Mouse (Mus musculus) MEL (cell line): ENCODE data around the gene Ppl. TPM values are rescaled to one million over a fixed set of nuclear protein-coding genes. Genes with fewer than 3 reads are reported as not detected.

ENCODE experiments used
- DNase-seq: peaks from one replicate; pipeline ENCODE4 v3.0.0; 2011; ENCODE audit warnings: low read depth, low spot score
- H3K27ac ChIP-seq: 2 replicates; pipeline ENCODE4 v1.5.1; 2012; ENCODE audit warnings: low read depth, mild to moderate bottlenecking, control low read depth, low read length, moderate library complexity; ENCODE audit not compliant: control insufficient read depth
- H3K27me3 ChIP-seq, 2 experiments: fragments of 150-350 bp in 1 of 2; sonication (generic) in 1 of 2; 2 replicates each; pipeline ENCODE4 v1.6.1; 2012; ENCODE audit warnings: low read length in 2 of 2, mild to moderate bottlenecking in 2 of 2, improper control_type of control experiment in 1 of 2, moderate library complexity in 1 of 2; ENCODE audit not compliant: insufficient read depth in 2 of 2, control insufficient read depth in 1 of 2
- H3K36me3 ChIP-seq, 2 experiments: 2 replicates each; pipeline ENCODE4 v1.6.1; 2012 to 2014; ENCODE audit warnings: low read length in 2 of 2, improper control_type of control experiment in 1 of 2, inconsistent platforms in 1 of 2, mild to moderate bottlenecking in 1 of 2; ENCODE audit not compliant: insufficient read depth in 2 of 2, control insufficient read depth in 1 of 2
- H3K4me1 ChIP-seq, 2 experiments: fragments of 150-350 bp in 1 of 2; sonication (generic) in 1 of 2; 2 replicates each; pipeline ENCODE4 v1.6.1; 2012; ENCODE audit warnings: low read length in 2 of 2, improper control_type of control experiment in 1 of 2, mild to moderate bottlenecking in 1 of 2; ENCODE audit not compliant: insufficient read depth in 2 of 2, control insufficient read depth in 1 of 2
- H3K4me3 ChIP-seq, 2 experiments: fragments of 150-350 bp in 1 of 2; sonication (generic) in 1 of 2; 2 replicates each; pipeline ENCODE4 v1.5.1; 2012; ENCODE audit warnings: low read depth in 2 of 2, low read length in 2 of 2, mild to moderate bottlenecking in 2 of 2, moderate library complexity in 2 of 2, control low read depth in 1 of 2, improper control_type of control experiment in 1 of 2; ENCODE audit not compliant: control insufficient read depth in 1 of 2, insufficient read depth in 1 of 2
- H3K79me2 ChIP-seq: 2 replicates; pipeline ENCODE4 v1.6.1; 2012; ENCODE audit warnings: mild to moderate bottlenecking, low read length, moderate library complexity; ENCODE audit not compliant: control insufficient read depth, poor library complexity, insufficient read depth
- H3K9ac ChIP-seq: 2 replicates; pipeline ENCODE4 v1.6.1; 2012; ENCODE audit warnings: low read depth, mild to moderate bottlenecking, control low read depth, low read length, moderate library complexity; ENCODE audit not compliant: control insufficient read depth, poor library complexity, severe bottlenecking
- H3K9me3 ChIP-seq: fragments of 150-350 bp; sonication (generic); replicated peaks from 2 replicates; pipeline ENCODE4 v1.6.1; 2012; ENCODE audit warnings: mild to moderate bottlenecking, low read length, improper control_type of control experiment, moderate library complexity; ENCODE audit not compliant: insufficient read depth
- BHLHE40 ChIP-seq: IDR thresholded peaks from 2 replicates; pipeline ENCODE4 v1.6.1; 2012; ENCODE audit warnings: low read depth, mild to moderate bottlenecking, inconsistent platforms, low read length, improper control_type of control experiment, borderline replicate concordance
- CHD2 ChIP-seq: IDR thresholded peaks from 2 replicates; pipeline ENCODE4 v1.6.1; 2011; ENCODE audit warnings: low read length, improper control_type of control experiment
- CTCF ChIP-seq, 3 experiments: IDR thresholded peaks in 2 of 3; conservative IDR thresholded peaks in 1 of 3; 2 replicates each; pipeline ENCODE4 v1.5.1; 2011 to 2012; ENCODE audit warnings: low read length in 3 of 3, low read depth in 2 of 3, mild to moderate bottlenecking in 2 of 3, improper control_type of control experiment in 1 of 3, inconsistent platforms in 1 of 3, mixed read lengths in 1 of 3, moderate library complexity in 1 of 3; ENCODE audit not compliant: control insufficient read depth in 1 of 3, insufficient read depth in 1 of 3, poor library complexity in 1 of 3, severe bottlenecking in 1 of 3
- EP300 ChIP-seq, 2 experiments: IDR thresholded peaks; 2 replicates each; pipeline ENCODE4 v1.6.1; 2011; ENCODE audit warnings: improper control_type of control experiment in 2 of 2, low read length in 2 of 2, low read depth in 1 of 2, mild to moderate bottlenecking in 1 of 2
- ETS1 ChIP-seq: IDR thresholded peaks from 2 replicates; pipeline ENCODE4 v1.6.1; 2012; ENCODE audit warnings: low read depth, mild to moderate bottlenecking, inconsistent platforms, low read length, improper control_type of control experiment, moderate library complexity
- GATA1 ChIP-seq: IDR thresholded peaks from 2 replicates; pipeline ENCODE4 v1.6.1; 2011; ENCODE audit warnings: low read depth, low read length, improper control_type of control experiment
- HCFC1 ChIP-seq: IDR thresholded peaks from 2 replicates; pipeline ENCODE4 v1.6.1; 2012; ENCODE audit warnings: low read depth, mild to moderate bottlenecking, inconsistent platforms, low read length, improper control_type of control experiment, moderate library complexity
- JUND ChIP-seq: IDR thresholded peaks from 2 replicates; pipeline ENCODE4 v1.6.1; 2011; ENCODE audit warnings: low read depth, mild to moderate bottlenecking, improper control_type of control experiment, low read length
- KAT2A ChIP-seq: conservative IDR thresholded peaks from 2 replicates; pipeline ENCODE4 v1.6.1; 2012; ENCODE audit warnings: low read depth, low read length, improper control_type of control experiment, inconsistent platforms
- MAFK ChIP-seq: IDR thresholded peaks from 2 replicates; pipeline ENCODE4 v1.6.1; 2011; ENCODE audit warnings: low read depth, mild to moderate bottlenecking, low read length, improper control_type of control experiment, borderline replicate concordance
- MAX ChIP-seq: IDR thresholded peaks from 2 replicates; pipeline ENCODE4 v1.6.1; 2011; ENCODE audit warnings: low read length, improper control_type of control experiment
- MAZ ChIP-seq: IDR thresholded peaks from 2 replicates; pipeline ENCODE4 v1.6.1; 2012; ENCODE audit warnings: low read depth, mild to moderate bottlenecking, inconsistent platforms, low read length, improper control_type of control experiment
- NELFE ChIP-seq: IDR thresholded peaks from 2 replicates; pipeline ENCODE4 v1.6.1; 2011; ENCODE audit warnings: low read depth, low read length, improper control_type of control experiment
- POLR2A ChIP-seq, 2 experiments: IDR thresholded peaks; 2 replicates each; pipeline ENCODE4 v1.6.1; 2011 to 2012; ENCODE audit warnings: low read length in 2 of 2, mild to moderate bottlenecking in 2 of 2, control low read depth in 1 of 2, improper control_type of control experiment in 1 of 2, low read depth in 1 of 2, moderate library complexity in 1 of 2; ENCODE audit not compliant: control insufficient read depth in 1 of 2, insufficient read depth in 1 of 2, poor library complexity in 1 of 2
- POLR2AphosphoS5 ChIP-seq: IDR thresholded peaks from 2 replicates; pipeline ENCODE4 v1.6.1; 2012; ENCODE audit warnings: low read depth, borderline replicate concordance, mild to moderate bottlenecking, inconsistent platforms, low read length, moderate library complexity, mixed read lengths
- RAD21 ChIP-seq: IDR thresholded peaks from 2 replicates; pipeline ENCODE4 v1.6.1; 2011; ENCODE audit warnings: mild to moderate bottlenecking, low read depth, low read length, improper control_type of control experiment
- RCOR1 ChIP-seq: IDR thresholded peaks from 2 replicates; pipeline ENCODE4 v1.6.1; 2012; ENCODE audit warnings: low read depth, mild to moderate bottlenecking, inconsistent platforms, low read length, improper control_type of control experiment
- SMC3 ChIP-seq: IDR thresholded peaks from 2 replicates; pipeline ENCODE4 v1.6.1; 2011; ENCODE audit warnings: low read depth, low read length, improper control_type of control experiment
- TAL1 ChIP-seq: IDR thresholded peaks from 2 replicates; pipeline ENCODE4 v1.6.1; 2012; ENCODE audit warnings: mild to moderate bottlenecking, inconsistent platforms, low read length, moderate library complexity, mixed read lengths
- USF2 ChIP-seq, 2 experiments: IDR thresholded peaks; 2 replicates each; pipeline ENCODE4 v1.6.1; 2011 to 2012; ENCODE audit warnings: improper control_type of control experiment in 2 of 2, low read length in 2 of 2, borderline replicate concordance in 1 of 2, inconsistent platforms in 1 of 2, low read depth in 1 of 2, mild to moderate bottlenecking in 1 of 2; ENCODE audit not compliant: insufficient read depth in 1 of 2
- ZC3H11A ChIP-seq: IDR thresholded peaks from 2 replicates; pipeline ENCODE4 v1.6.1; 2012; ENCODE audit warnings: low read depth, mild to moderate bottlenecking, inconsistent platforms, low read length, improper control_type of control experiment
- ZKSCAN1 ChIP-seq: IDR thresholded peaks from 2 replicates; pipeline ENCODE4 v1.6.1; 2012; ENCODE audit warnings: low read depth, mild to moderate bottlenecking, inconsistent platforms, low read length, improper control_type of control experiment, moderate library complexity
- polyA plus RNA-seq, 2 experiments: library from polyadenylated mRNA; stranded (reverse) in 1 of 2; unstranded in 1 of 2; fragments of >175 nt in 1 of 2; fragments of >200 nt in 1 of 2; gene quantifications; 2 replicates each; pipeline versions ENCODE4 v1.2.1 to v1.2.4; 2012; ENCODE audit warnings: low replicate concordance in 2 of 2, low read depth in 1 of 2; ENCODE audit not compliant: insufficient read length in 2 of 2, insufficient read depth in 1 of 2, missing spikeins in 1 of 2
- total RNA-seq: library from RNA; depleted of rRNA; stranded (reverse); fragments of 300-350 nt; gene quantifications from 2 replicates; pipeline ENCODE4 v1.2.3, GENCODE M21; 2012

Ppl gene
- total and polyA plus RNA-seq, 3 experiments: 0.01 TPM; not detected in 2

DNA sequence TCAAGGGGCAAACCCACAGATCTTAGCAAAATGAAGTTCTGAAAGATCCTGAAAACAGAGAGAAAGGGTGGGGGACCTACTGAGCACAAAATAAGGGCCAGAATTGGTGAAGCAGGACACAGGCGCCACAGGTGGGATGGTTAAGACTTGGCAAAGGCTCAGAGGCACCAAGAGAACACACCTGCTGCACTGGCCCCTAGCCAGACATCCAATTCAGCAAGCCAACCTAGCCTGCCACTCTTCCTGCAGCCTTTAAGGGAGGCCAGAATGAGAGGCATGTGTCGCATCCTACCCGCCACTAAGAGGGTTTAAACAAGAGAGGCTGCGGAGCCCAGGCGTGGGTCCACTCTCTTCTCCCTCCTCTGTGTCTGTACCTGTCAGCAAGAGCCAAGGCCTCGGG is 31.2 kb downstream of the Ppl start:
- H3K4me1 ChIP-seq: no peaks in the 10 kb centered on the region
- TF ChIP-seq RCOR1 (no peak), POLR2AphosphoS5 (no peak), ZC3H11A (no peak)
- no peaks in the 10 kb centered on the region for H3K9me3 ChIP-seq
- no peak overlapping the region for H3K4me3 ChIP-seq
- no peak overlapping the region for H3K27ac ChIP-seq
- no peaks in the 10 kb centered on the region for H3K36me3 ChIP-seq
- DNase-seq: no peak
- no peak overlapping the region for H3K9ac ChIP-seq
- H3K27me3 ChIP-seq: 0 out of 4 replicates have a peak, but pooled peaks cover 0 to 2% of the 10 kb centered on the region in 2 experiments
- no peaks in the 10 kb centered on the region for H3K79me2 ChIP-seq

DNA sequence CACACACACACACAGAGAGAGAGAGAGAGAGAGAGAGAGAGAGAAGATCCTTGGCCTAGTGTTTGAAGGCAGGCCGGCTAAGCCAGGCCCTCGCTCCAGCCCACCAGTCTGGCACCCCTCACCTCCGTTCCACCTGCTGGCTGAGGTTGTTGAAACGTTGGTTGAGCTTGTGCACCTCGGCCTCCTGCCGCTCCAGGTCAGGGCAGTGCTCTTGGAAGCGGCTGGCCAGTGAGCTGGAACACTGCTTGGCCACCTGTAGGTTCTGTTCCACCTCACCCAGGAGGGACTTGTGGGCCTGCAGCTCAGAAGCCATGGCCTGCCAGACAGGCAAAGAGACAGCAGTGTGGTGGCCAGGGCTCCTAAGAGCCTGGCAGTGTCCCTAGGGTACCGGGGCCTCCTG is 35.7 kb downstream of the Ppl start:
- Histone ChIP-seq H3K4me3 (no peak overlapping the region), H3K9ac (no peak overlapping the region), H3K9me3 (no peaks in the 10 kb centered on the region), H3K4me1 (no peaks in the 10 kb centered on the region), H3K79me2 (no peaks in the 10 kb centered on the region), H3K27me3 (no peaks in the 10 kb centered on the region), H3K27ac (no peak overlapping the region), H3K36me3 (no peaks in the 10 kb centered on the region)
- no peak for TF ChIP-seq MAFK
- no peak for TF ChIP-seq MAX
- no peak for TF ChIP-seq MAZ
- no peak for TF ChIP-seq NELFE
- no peak for TF ChIP-seq CTCF (IDR thresholded peaks at IDR 0.05 in 2 of 3, conservative IDR thresholded peaks at IDR 0.05 in 1 of 3; ENCODE audit: control insufficient read depth in 1 of 3, insufficient read depth in 1 of 3, low read depth in 2 of 3, low read length in 3 of 3, poor library complexity in 1 of 3, severe bottlenecking in 1 of 3)
- no peak for TF ChIP-seq EP300 (IDR thresholded peaks at IDR 0.05; ENCODE audit: low read depth in 1 of 2, low read length in 2 of 2)
- TF ChIP-seq ZKSCAN1: no peak
- no peak for TF ChIP-seq RAD21
- no peak for TF ChIP-seq GATA1
- no peak for TF ChIP-seq CHD2
- no peak for TF ChIP-seq USF2 (IDR thresholded peaks at IDR 0.05; ENCODE audit: borderline replicate concordance in 1 of 2, insufficient read depth in 1 of 2, low read depth in 1 of 2, low read length in 2 of 2)
- no peak for TF ChIP-seq JUND
- no peak for TF ChIP-seq TAL1
- no peak for TF ChIP-seq HCFC1
- TF ChIP-seq SMC3: no peak
- TF ChIP-seq KAT2A: no peak
- no peak for TF ChIP-seq BHLHE40
- TF ChIP-seq ETS1: no peak
- no peak for TF ChIP-seq POLR2A (IDR thresholded peaks at IDR 0.05; ENCODE audit: control insufficient read depth in 1 of 2, insufficient read depth in 1 of 2, low read depth in 1 of 2, low read length in 2 of 2, poor library complexity in 1 of 2)
- DNase-seq: no peak
